Mouse (Mus musculus): ENCODE data around the gene Parva.

GRCm38 (mm10) chr7:112446498-112446897 is 19.2 kb downstream of the Parva start:
- TF ChIP-seq ZC3H11A (IDR thresholded peaks at IDR 0.05; ENCODE audit: borderline replicate concordance, low read depth, low read length) (no peak), CHD2 (IDR thresholded peaks at IDR 0.05; ENCODE audit: low read depth, low read length) (no peak), MAFK (IDR thresholded peaks at IDR 0.05; ENCODE audit: insufficient read depth, low read depth, low read length) (no peak)

Data from ES-E14 (cell line).